Mouse (Mus musculus) cerebellum, postnatal 10 days (tissue): ENCODE measurements at regions not wholly inside any gene's neighbourhood (a gene's known extent, or its start where the extent isn't known, plus 50 kb on each side); places are given as distances from the start of the nearest gene placed in this dataset.

ENCODE experiments used
- DNase-seq, 2 experiments: peaks; one replicate each; pipeline ENCODE4 v3.0.0; 2021; ENCODE audit warnings: mixed read lengths in 2 of 2

DNA sequence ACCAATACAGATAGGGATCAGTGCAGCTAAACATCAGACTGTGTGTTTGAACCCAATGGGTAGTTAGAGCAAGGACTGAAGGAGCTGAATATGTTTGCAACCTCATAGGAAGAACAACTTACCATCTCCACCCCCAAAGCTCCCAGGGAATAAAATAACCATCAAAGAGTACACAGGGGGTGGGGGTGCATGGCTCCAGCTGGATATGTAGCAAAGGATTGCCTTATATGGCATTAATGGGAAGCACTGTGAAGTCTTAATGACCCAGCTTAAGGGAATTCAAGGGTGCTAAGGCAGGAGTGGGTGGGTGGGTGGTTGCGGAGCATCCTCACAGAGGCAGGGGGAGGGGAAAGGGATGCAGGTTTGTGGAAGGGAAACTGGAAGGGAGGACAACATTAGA, 404.0 kb upstream of the Gm12887 start:
- no peak for DNase-seq

DNA sequence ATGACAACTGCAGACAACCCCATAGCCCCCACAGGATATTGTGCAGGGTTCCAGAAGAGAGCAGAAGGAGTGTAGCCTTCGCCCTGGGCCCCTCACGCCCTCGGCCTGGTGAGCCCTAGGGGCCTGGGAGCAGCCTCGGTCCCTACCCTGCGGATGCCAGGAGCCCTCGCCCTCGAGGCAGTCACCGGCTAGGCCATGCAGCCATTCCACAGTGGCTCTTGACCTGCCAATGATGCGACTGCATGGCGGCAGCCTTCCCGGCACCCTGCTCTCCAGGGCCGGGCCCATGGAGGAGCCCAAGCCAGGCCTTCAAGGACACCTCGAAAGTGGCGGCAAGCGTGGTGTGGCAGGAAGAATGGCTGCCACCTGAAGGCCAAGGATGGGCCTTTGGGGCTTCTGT, 401.0 kb upstream of the Gm12887 start:
- DNase-seq, result no peak

DNA sequence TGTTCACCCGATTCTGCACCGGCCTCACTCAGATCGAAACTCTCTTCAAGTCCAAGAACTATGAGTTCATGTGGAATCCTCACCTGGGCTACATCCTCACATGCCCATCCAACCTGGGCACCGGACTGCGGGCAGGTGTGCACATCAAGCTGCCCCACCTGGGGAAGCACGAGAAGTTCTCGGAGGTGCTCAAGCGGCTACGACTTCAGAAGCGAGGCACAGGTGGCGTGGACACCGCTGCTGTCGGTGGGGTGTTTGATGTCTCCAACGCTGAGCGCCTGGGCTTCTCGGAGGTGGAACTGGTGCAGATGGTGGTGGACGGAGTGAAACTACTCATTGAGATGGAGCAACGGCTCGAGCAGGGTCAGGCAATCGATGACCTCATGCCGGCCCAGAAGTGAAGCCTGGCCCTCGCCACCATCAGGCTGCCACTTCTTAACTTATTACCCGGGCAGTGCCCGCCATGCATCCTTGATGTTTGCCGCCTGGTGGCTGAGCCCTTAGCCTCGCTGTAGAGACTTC, 387.1 kb upstream of the Gm12887 start:
- DNase-seq, result peak in 1 of 2 experiments; percentile 2

DNA sequence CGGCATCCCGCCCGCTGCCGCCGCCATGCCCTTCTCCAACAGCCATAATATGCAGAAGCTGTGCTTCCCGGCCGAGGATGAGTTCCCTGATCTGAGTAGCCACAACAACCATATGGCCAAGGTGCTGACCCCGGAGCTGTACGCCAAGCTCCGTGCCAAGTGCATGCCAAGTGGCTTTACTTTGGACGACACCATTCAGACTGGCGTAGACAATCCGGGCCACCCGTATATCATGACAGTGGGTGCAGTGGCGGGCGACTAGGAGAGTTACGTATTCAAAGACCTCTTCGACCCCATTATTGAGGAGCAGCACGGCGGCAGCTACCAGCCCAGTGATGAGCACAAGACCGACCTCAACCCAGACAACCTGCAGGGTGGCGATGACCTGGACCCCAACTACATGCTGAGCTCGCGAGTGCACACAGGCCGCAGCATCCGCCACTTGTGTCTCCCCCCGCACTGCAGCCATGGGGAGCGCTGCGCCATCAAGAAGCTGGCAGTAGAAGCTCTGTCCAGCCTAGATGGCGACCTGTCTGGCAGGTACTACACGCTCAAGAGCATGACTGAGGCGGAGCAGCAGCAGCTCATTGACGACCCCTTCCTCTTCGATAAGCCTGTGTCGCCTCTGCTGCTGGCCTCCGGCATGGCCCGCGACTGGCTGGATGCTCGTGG, 386.4 kb upstream of the Gm12887 start:
- no peak for DNase-seq

DNA sequence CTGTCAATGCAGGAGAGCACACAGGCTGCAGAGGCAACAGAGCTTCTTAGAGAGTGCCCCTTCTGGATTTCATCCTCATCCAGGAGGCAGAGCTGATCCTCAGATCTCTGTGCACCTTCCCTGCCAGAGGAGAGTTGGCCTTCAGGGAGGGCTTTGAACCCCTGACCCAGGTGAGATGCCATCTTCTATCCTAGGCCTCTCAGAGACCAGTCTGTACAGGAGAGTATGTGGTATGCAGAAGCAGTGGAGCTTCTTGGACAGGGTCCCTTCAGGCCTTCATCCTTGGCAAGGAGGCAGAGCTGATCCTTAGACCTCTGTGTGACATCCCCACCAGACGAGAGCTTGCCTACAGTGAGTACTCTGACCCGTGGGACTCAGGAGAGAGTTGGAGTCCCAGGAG, 364.8 kb upstream of the Gm12887 start:
- DNase-seq, result no peak

DNA sequence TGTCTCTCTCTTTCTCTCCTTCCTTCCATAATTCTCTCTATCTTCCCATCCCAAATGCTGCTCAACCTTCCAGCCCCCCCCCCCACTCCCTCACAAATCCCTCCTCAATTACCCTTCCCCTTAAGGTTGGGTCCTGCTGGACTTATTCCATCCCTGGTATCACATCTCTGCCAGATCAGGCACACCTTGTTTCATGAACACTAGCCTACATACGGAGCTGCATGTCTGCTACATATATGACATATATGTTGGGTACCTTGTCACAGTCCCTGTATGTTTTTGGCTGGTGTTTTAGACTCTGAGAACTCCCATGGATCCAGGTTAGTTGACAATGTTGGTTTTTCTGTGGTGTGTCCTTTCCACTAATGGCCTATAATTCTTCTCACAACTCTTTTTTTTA, 363.5 kb upstream of the Gm12887 start:
- no peak for DNase-seq

DNA sequence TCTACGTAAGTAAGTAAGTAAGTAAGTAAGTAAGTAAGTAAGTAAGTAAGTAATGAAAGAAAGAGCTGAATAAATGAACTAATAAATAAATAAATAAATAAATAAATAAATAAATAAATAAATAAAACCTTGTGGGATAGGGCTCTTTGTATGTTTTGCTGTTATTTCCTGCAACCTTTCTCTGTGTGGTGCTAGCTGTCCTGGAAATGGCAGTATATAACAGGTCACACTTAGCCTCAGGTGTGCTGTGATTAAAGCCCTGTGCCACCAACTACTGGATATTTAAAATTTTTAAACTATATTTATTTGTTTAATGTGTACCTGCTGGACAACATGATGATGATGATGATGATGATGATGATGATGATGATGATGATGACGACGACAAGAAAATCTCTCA, 353.9 kb upstream of the Gm12887 start:
- no peak for DNase-seq
